Mouse (Mus musculus): ENCODE data around the gene B4galnt4. TPM values are rescaled to one million over a fixed set of nuclear protein-coding genes. Genes with fewer than 3 reads are reported as not detected.
"Not testable (repeated sequence)": the region's sequence is repeated elsewhere in the genome, so short reads cannot be mapped to it uniquely, and the experiment has no call there.

B4galnt4 gene
- polyA plus RNA-seq (2016; fragmentation: Nextera tagmentation; extraction: Ambion mirVana), result 2.6 and 12.7 TPM in 2 replicates

- H3K27me3 ChIP-seq (ENCODE audit: insufficient read depth, poor library complexity, severe bottlenecking), result peaks cover 79% of the 10 kb centered on the region
- peak within 1 kb of the TSS; percentile 72 for H3K4me3 ChIP-seq
- H3K27ac ChIP-seq, result peak within 1 kb of the TSS; percentile 85
- peaks cover 16% of the 10 kb centered on the region for H3K4me1 ChIP-seq
- DNase-seq (ENCODE audit: low spot score), result no peak
- no peaks in the 10 kb centered on the region for H3K9me3 ChIP-seq
- WGBS, result 1% methylated on average over 71 of the region's 72 CpGs
- H3K36me3 ChIP-seq, result no peaks in the 10 kb centered on the region
These were observed at the start of gene B4galnt4 for GRCm38 (mm10) chr7:141060426-141061242. Gene B4galnt4 (plus strand): TSS chr7:141061104.

- Histone ChIP-seq H3K4me3 (no peak overlapping the region), H3K36me3 (no peaks in the 10 kb centered on the region), H3K27ac (peak overlapping the region; percentile 75; the same call in 1 of the 2 replicates), H3K9me3 (no peaks in the 10 kb centered on the region), H3K4me1 (peaks cover 22% of the 10 kb centered on the region), H3K27me3 (ENCODE audit: insufficient read depth, poor library complexity, severe bottlenecking) (peaks cover 22% of the 10 kb centered on the region)
- 81% methylated on average over 7 of the region's 7 CpGs for WGBS
- no peak for DNase-seq (ENCODE audit: low spot score)
These were observed 49.6 kb upstream of the B4galnt4 start for GRCm38 (mm10) chr7:141011238-141011770.

- Histone ChIP-seq H3K4me1 (no peaks in the 10 kb centered on the region), H3K27ac (no peak overlapping the region), H3K27me3 (ENCODE audit: insufficient read depth, poor library complexity, severe bottlenecking) (no peaks in the 10 kb centered on the region), H3K4me3 (no peak overlapping the region), H3K9me3 (no peaks in the 10 kb centered on the region), H3K36me3 (no peaks in the 10 kb centered on the region)
- 87% methylated on average over 10 of the region's 10 CpGs for WGBS
- no peak for DNase-seq (ENCODE audit: low spot score)
These were observed 43.9 kb upstream of the B4galnt4 start for GRCm38 (mm10) chr7:141016707-141017697.

- 84% methylated on average over 1 of the region's 1 CpGs for WGBS
- not testable (repeated sequence) for H3K4me3 ChIP-seq; DNase-seq (ENCODE audit: low spot score); H3K27ac ChIP-seq; H3K9me3 ChIP-seq; H3K27me3 ChIP-seq (ENCODE audit: insufficient read depth, poor library complexity, severe bottlenecking); H3K4me1 ChIP-seq; H3K36me3 ChIP-seq
These were observed 43.1 kb upstream of the B4galnt4 start, which contains the start of gene Ifitm6 for GRCm38 (mm10) chr7:141017824-141018223. Gene Ifitm6 (minus strand): TSS chr7:141017924.

DNA sequence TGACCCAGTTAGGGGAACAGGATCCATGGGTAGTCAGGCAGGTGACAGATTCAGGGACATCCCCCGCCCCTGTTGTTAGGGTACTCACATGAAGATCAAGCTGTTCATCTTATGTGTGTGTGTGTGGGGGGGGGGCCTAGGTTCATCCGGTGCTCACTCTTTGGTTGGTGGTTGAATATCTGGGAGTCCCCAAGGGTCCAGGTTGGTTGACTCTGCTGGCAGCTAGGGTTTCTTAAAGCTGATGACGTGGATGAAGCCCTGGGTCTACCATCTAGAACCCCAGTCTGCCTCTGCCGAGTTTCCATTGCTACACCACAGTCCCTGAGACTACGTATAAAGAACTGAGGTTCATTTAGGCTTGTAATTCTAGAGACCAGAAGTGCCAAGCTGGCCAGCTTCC is 41.9 kb upstream of the B4galnt4 start:
- Histone ChIP-seq H3K4me1 (no peaks in the 10 kb centered on the region), H3K27ac (no peak overlapping the region), H3K9me3 (no peaks in the 10 kb centered on the region), H3K4me3 (no peak overlapping the region), H3K36me3 (no peaks in the 10 kb centered on the region), H3K27me3 (ENCODE audit: insufficient read depth, poor library complexity, severe bottlenecking) (no peaks in the 10 kb centered on the region)
- WGBS, result 80% methylated on average over 5 of the region's 5 CpGs
- no peak for DNase-seq (ENCODE audit: low spot score)

- no peak overlapping the region for H3K27ac ChIP-seq
- 76% methylated on average over 14 of the region's 14 CpGs for WGBS
- H3K9me3 ChIP-seq, result no peaks in the 10 kb centered on the region
- DNase-seq (ENCODE audit: low spot score), result no peak
- no peaks in the 10 kb centered on the region for H3K4me1 ChIP-seq
- H3K36me3 ChIP-seq, result no peaks in the 10 kb centered on the region
- no peaks in the 10 kb centered on the region for H3K27me3 ChIP-seq (ENCODE audit: insufficient read depth, poor library complexity, severe bottlenecking)
- H3K4me3 ChIP-seq, result no peak overlapping the region
These were observed 39.1 kb upstream of the B4galnt4 start for GRCm38 (mm10) chr7:141021489-141022449.

GRCm38 (mm10) chr7:141024865-141025838 is 35.8 kb upstream of the B4galnt4 start:
- no peak for DNase-seq (ENCODE audit: low spot score)
- no peaks in the 10 kb centered on the region for H3K4me1 ChIP-seq
- H3K4me3 ChIP-seq, result no peak overlapping the region
- H3K27me3 ChIP-seq (ENCODE audit: insufficient read depth, poor library complexity, severe bottlenecking), result no peaks in the 10 kb centered on the region
- no peaks in the 10 kb centered on the region for H3K36me3 ChIP-seq
- H3K9me3 ChIP-seq, result no peaks in the 10 kb centered on the region
- 43% methylated on average over 6 of the region's 6 CpGs for WGBS
- H3K27ac ChIP-seq, result peak overlapping the region; percentile 29; the same call in 1 of the 2 replicates

- no peak for DNase-seq (ENCODE audit: low spot score)
- H3K36me3 ChIP-seq, result no peaks in the 10 kb centered on the region
- no peaks in the 10 kb centered on the region for H3K9me3 ChIP-seq
- no peak overlapping the region for H3K4me3 ChIP-seq
- WGBS, result 58% methylated on average over 6 of the region's 6 CpGs
- no peaks in the 10 kb centered on the region for H3K4me1 ChIP-seq
- H3K27ac ChIP-seq, result no peak overlapping the region
- no peaks in the 10 kb centered on the region for H3K27me3 ChIP-seq (ENCODE audit: insufficient read depth, poor library complexity, severe bottlenecking)
These were observed 34.7 kb upstream of the B4galnt4 start for GRCm38 (mm10) chr7:141026097-141026739.

GRCm38 (mm10) chr7:141026740-141027098 is 34.2 kb upstream of the B4galnt4 start:
- 67% methylated on average over 5 of the region's 5 CpGs for WGBS
- H3K27me3 ChIP-seq (ENCODE audit: insufficient read depth, poor library complexity, severe bottlenecking), result no peaks in the 10 kb centered on the region
- H3K9me3 ChIP-seq, result no peaks in the 10 kb centered on the region
- no peaks in the 10 kb centered on the region for H3K4me1 ChIP-seq
- no peaks in the 10 kb centered on the region for H3K36me3 ChIP-seq
- H3K4me3 ChIP-seq, result no peak overlapping the region
- no peak overlapping the region for H3K27ac ChIP-seq
- no peak for DNase-seq (ENCODE audit: low spot score)

DNA sequence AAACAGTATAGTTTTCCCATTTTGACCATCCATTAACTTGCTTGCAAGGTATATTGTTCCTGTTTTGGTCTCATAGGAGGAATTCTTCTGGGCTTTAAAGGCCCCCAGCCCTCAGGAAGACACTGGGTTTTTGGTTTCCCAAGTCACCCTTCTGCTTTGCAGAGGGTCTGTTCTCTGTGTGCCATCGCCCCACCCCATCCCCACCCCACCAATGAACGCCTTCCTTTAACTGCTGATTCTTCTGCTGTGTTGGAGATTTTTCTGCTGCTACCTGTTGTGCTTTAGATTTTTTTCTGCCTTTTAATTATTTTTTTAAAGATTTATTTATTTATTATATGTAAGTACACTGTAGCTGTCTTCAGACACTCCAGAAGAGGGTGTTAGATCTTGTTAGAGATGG is 32.1 kb upstream of the B4galnt4 start, which contains the start of gene Gm17387:
TSS of gene Gm17387 (plus strand) at position 301 of the 400 bp plus-strand sequence.
- Histone ChIP-seq H3K27me3 (ENCODE audit: insufficient read depth, poor library complexity, severe bottlenecking) (no peaks in the 10 kb centered on the region), H3K4me3 (no peak within 1 kb of the TSS), H3K27ac (no peak within 1 kb of the TSS), H3K9me3 (no peaks in the 10 kb centered on the region), H3K36me3 (no peaks in the 10 kb centered on the region), H3K4me1 (no peaks in the 10 kb centered on the region)
- 88% methylated on average over 2 of the region's 2 CpGs for WGBS
- no peak for DNase-seq (ENCODE audit: low spot score)

DNA sequence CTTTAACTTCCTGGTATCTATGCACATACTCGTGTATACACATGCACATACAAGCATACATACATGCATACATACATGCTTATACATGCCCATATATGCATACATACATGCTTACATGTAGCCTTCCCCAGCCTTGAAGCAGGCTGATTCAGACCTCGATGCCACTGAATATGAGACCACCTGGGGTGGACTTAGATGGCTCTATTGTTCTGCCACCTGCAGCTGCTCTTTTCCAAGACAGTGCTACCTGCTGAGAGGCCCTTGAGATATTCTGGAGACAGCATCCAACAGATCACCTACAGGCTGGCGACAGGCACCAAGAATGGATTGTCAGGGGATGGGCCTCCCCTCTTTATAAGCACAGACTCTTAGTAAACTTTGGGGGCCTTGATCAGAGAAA is 30.5 kb upstream of the B4galnt4 start:
- Histone ChIP-seq H3K9me3 (no peaks in the 10 kb centered on the region), H3K27me3 (ENCODE audit: insufficient read depth, poor library complexity, severe bottlenecking) (no peaks in the 10 kb centered on the region), H3K36me3 (no peaks in the 10 kb centered on the region), H3K4me3 (no peak overlapping the region), H3K27ac (no peak overlapping the region), H3K4me1 (no peaks in the 10 kb centered on the region)
- WGBS, result 47% methylated on average over 3 of the region's 3 CpGs
- no peak for DNase-seq (ENCODE audit: low spot score)

All from heart, embryonic 10.5 days (tissue).